Mouse (Mus musculus): ENCODE measurements around the gene Pald1. TPM values are rescaled to one million over a fixed set of nuclear protein-coding genes. Genes with fewer than 3 reads are reported as not detected.

The Pald1 gene
- polyA plus RNA-seq, 1 experiment from 2014 or later, result 5.7 TPM

GRCm38 (mm10) chr10:61425047-61425446, 41.7 kb upstream of the Pald1 start:
- H3K27ac ChIP-seq (replicated peaks), result no peak overlapping the region
- no peak overlapping the region for H3K9ac ChIP-seq (ENCODE audit: low read length)
- peaks cover 4% of the 10 kb centered on the region for H3K4me1 ChIP-seq (replicated peaks; ENCODE audit: control insufficient read depth, insufficient read depth)
- ATAC-seq (ENCODE audit: low FRiP score, low TSS enrichment), result no peak
- WGBS, result 66% methylated on average over 2 of the region's 2 CpGs
- H3K9me3 ChIP-seq (ENCODE audit: control insufficient read depth, low read length), result no peaks in the 10 kb centered on the region
- no peaks in the 10 kb centered on the region for H3K27me3 ChIP-seq (ENCODE audit: control insufficient read depth, insufficient read depth, low read length)
- TF ChIP-seq EP300 (optimal IDR thresholded peaks at IDR 0.05) (no peak), CTCF (IDR thresholded peaks at IDR 0.05; ENCODE audit: low read depth) (no peak)
- no peak overlapping the region for H3K4me2 ChIP-seq (replicated peaks; ENCODE audit: low read depth)
- H3K4me3 ChIP-seq (ENCODE audit: low read depth, low read length), result no peak overlapping the region
- H3K36me3 ChIP-seq (ENCODE audit: control insufficient read depth, insufficient read depth, low read length), result 0 out of 2 replicates have a peak, but pooled peaks cover 2% of the 10 kb centered on the region
- DNase-seq (ENCODE audit: low spot score), result no peak

GRCm38 (mm10) chr10:61424500-61424899, 41.2 kb upstream of the Pald1 start:
- DNase-seq (ENCODE audit: low spot score) (peak; percentile 49), ATAC-seq (ENCODE audit: low FRiP score, low TSS enrichment) (no peak)
- 19% methylated on average over 7 of the region's 7 CpGs for WGBS
- Histone ChIP-seq H3K27ac (replicated peaks) (no peak overlapping the region), H3K9ac (ENCODE audit: low read length) (no peak overlapping the region), H3K4me1 (replicated peaks; ENCODE audit: control insufficient read depth, insufficient read depth) (peaks cover 4% of the 10 kb centered on the region), H3K4me3 (ENCODE audit: low read depth, low read length) (no peak overlapping the region), H3K9me3 (ENCODE audit: control insufficient read depth, low read length) (no peaks in the 10 kb centered on the region), H3K4me2 (replicated peaks; ENCODE audit: low read depth) (no peak overlapping the region), H3K36me3 (ENCODE audit: control insufficient read depth, insufficient read depth, low read length) (0 out of 2 replicates have a peak, but pooled peaks cover 2% of the 10 kb centered on the region), H3K27me3 (ENCODE audit: control insufficient read depth, insufficient read depth, low read length) (peaks cover 2% of the 10 kb centered on the region; the same call in 1 of the 2 replicates)
- TF ChIP-seq EP300 (optimal IDR thresholded peaks at IDR 0.05) (no peak), CTCF (IDR thresholded peaks at IDR 0.05; ENCODE audit: low read depth) (0 out of 2 replicates have a peak, but pooled peaks have one; percentile 7)

GRCm38 (mm10) chr10:61423289-61423688, 40.0 kb upstream of the Pald1 start:
- peak; percentile 50 for DNase-seq (ENCODE audit: low spot score)
- Histone ChIP-seq H3K4me2 (replicated peaks; ENCODE audit: low read depth) (no peak overlapping the region), H3K9me3 (ENCODE audit: control insufficient read depth, low read length) (no peaks in the 10 kb centered on the region), H3K27ac (replicated peaks) (no peak overlapping the region), H3K27me3 (ENCODE audit: control insufficient read depth, insufficient read depth, low read length) (peaks cover 6% of the 10 kb centered on the region; the same call in 1 of the 2 replicates), H3K36me3 (ENCODE audit: control insufficient read depth, insufficient read depth, low read length) (no peaks in the 10 kb centered on the region), H3K9ac (ENCODE audit: low read length) (no peak overlapping the region), H3K4me1 (replicated peaks; ENCODE audit: control insufficient read depth, insufficient read depth) (peaks cover 4% of the 10 kb centered on the region), H3K4me3 (ENCODE audit: low read depth, low read length) (no peak overlapping the region)
- TF ChIP-seq EP300 (optimal IDR thresholded peaks at IDR 0.05) (no peak), CTCF (IDR thresholded peaks at IDR 0.05; ENCODE audit: low read depth) (peak; percentile 65)
- ATAC-seq (ENCODE audit: low FRiP score, low TSS enrichment), result 0 out of 2 replicates have a peak, but pooled peaks have one; percentile 17
- 67% methylated on average over 10 of the region's 10 CpGs for WGBS

GRCm38 (mm10) chr10:61422861-61423260, 39.5 kb upstream of the Pald1 start:
- H3K9me3 ChIP-seq (ENCODE audit: control insufficient read depth, low read length), result no peaks in the 10 kb centered on the region
- H3K36me3 ChIP-seq (ENCODE audit: control insufficient read depth, insufficient read depth, low read length), result no peaks in the 10 kb centered on the region
- TF ChIP-seq EP300 (optimal IDR thresholded peaks at IDR 0.05) (no peak), CTCF (IDR thresholded peaks at IDR 0.05; ENCODE audit: low read depth) (no peak)
- H3K4me1 ChIP-seq (replicated peaks; ENCODE audit: control insufficient read depth, insufficient read depth), result peaks cover 6% of the 10 kb centered on the region
- ATAC-seq (ENCODE audit: low FRiP score, low TSS enrichment) (no peak), DNase-seq (ENCODE audit: low spot score) (no peak)
- H3K9ac ChIP-seq (ENCODE audit: low read length), result no peak overlapping the region; the same call in 1 of the 2 replicates
- 70% methylated on average over 12 of the region's 12 CpGs for WGBS
- no peak overlapping the region for H3K4me3 ChIP-seq (ENCODE audit: low read depth, low read length)
- H3K27ac ChIP-seq (replicated peaks), result no peak overlapping the region
- no peak overlapping the region for H3K4me2 ChIP-seq (replicated peaks; ENCODE audit: low read depth)
- peaks cover 6% of the 10 kb centered on the region; the same call in 1 of the 2 replicates for H3K27me3 ChIP-seq (ENCODE audit: control insufficient read depth, insufficient read depth, low read length)

- Histone ChIP-seq H3K4me2 (replicated peaks; ENCODE audit: low read depth) (no peak overlapping the region), H3K4me1 (replicated peaks; ENCODE audit: control insufficient read depth, insufficient read depth) (peaks cover 6% of the 10 kb centered on the region), H3K36me3 (ENCODE audit: control insufficient read depth, insufficient read depth, low read length) (no peaks in the 10 kb centered on the region), H3K27ac (replicated peaks) (no peak overlapping the region), H3K4me3 (ENCODE audit: low read depth, low read length) (no peak overlapping the region), H3K9ac (ENCODE audit: low read length) (no peak overlapping the region), H3K9me3 (ENCODE audit: control insufficient read depth, low read length) (no peaks in the 10 kb centered on the region), H3K27me3 (ENCODE audit: control insufficient read depth, insufficient read depth, low read length) (peaks cover 6% of the 10 kb centered on the region; the same call in 1 of the 2 replicates)
- no peak for TF ChIP-seq CTCF (IDR thresholded peaks at IDR 0.05; ENCODE audit: low read depth)
- TF ChIP-seq EP300 (optimal IDR thresholded peaks at IDR 0.05), result no peak
- no peak for ATAC-seq (ENCODE audit: low FRiP score, low TSS enrichment)
- WGBS, result 69% methylated on average over 4 of the region's 4 CpGs
- DNase-seq (ENCODE audit: low spot score), result no peak
These were observed 36.7 kb upstream of the Pald1 start for GRCm38 (mm10) chr10:61420011-61420410.

- no peak overlapping the region for H3K4me3 ChIP-seq (ENCODE audit: low read depth, low read length)
- DNase-seq (ENCODE audit: low spot score), result no peak
These were observed 35.8 kb upstream of the Pald1 start for GRCm38 (mm10) chr10:61419146-61419545.

More at GRCm38 (mm10) chr10:61419146-61419545, 35.8 kb upstream of the Pald1 start:
- 11% methylated on average over 24 of the region's 24 CpGs for WGBS
- Histone ChIP-seq H3K27me3 (ENCODE audit: control insufficient read depth, insufficient read depth, low read length) (peaks cover 6% of the 10 kb centered on the region; the same call in 1 of the 2 replicates), H3K27ac (replicated peaks) (no peak overlapping the region), H3K9ac (ENCODE audit: low read length) (no peak overlapping the region), H3K36me3 (ENCODE audit: control insufficient read depth, insufficient read depth, low read length) (no peaks in the 10 kb centered on the region), H3K4me1 (replicated peaks; ENCODE audit: control insufficient read depth, insufficient read depth) (peaks cover 2% of the 10 kb centered on the region; the same call in 1 of the 2 replicates), H3K9me3 (ENCODE audit: control insufficient read depth, low read length) (no peaks in the 10 kb centered on the region), H3K4me2 (replicated peaks; ENCODE audit: low read depth) (no peak overlapping the region)
- no peak for TF ChIP-seq CTCF (IDR thresholded peaks at IDR 0.05; ENCODE audit: low read depth)
- TF ChIP-seq EP300 (optimal IDR thresholded peaks at IDR 0.05), result no peak
- no peak for ATAC-seq (ENCODE audit: low FRiP score, low TSS enrichment)

All from stomach, postnatal 0 days (tissue).